Mouse (Mus musculus) right cerebral cortex, adult 18-20 months (tissue): ENCODE measurements around the gene Scarb1.

ENCODE experiments used
- DNase-seq: peaks from one replicate; pipeline ENCODE4 v3.0.0; 2022; ENCODE audit warnings: mixed read lengths

Scarb1 gene

GRCm38 (mm10) chr5:125330656-125331055 lies 10.2 kb downstream of the Scarb1 start:
- no peak for DNase-seq

GRCm38 (mm10) chr5:125330191-125330590 lies 10.7 kb downstream of the Scarb1 start:
- DNase-seq: no peak

- no peak for DNase-seq
These were observed 13.1 kb downstream of the Scarb1 start for GRCm38 (mm10) chr5:125327596-125328385.

- no peak for DNase-seq
These were observed 14.5 kb downstream of the Scarb1 start for GRCm38 (mm10) chr5:125326351-125326750.

- DNase-seq: peak; percentile 65
These were observed 15.0 kb downstream of the Scarb1 start for GRCm38 (mm10) chr5:125325931-125326330.

DNA sequence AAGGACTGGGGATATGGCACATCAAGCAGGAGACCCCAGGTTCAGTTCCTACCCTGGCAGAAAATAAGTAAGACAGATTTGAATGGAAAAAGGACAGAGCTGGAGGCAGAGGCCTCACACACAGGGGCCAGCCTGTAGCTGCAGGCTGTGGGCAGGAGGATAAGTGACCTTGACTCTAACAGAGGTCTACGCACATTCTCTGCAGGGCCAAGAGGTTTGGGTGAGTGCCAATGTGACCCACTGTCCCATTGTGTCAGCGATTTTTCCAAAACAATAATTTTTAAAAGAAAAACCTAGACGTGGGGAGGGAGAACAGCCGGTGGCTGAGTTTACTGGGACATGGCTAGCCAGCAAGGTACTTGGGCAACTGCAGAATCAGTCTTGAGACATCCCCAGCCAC lies 15.6 kb downstream of the Scarb1 start:
- no peak for DNase-seq

DNA sequence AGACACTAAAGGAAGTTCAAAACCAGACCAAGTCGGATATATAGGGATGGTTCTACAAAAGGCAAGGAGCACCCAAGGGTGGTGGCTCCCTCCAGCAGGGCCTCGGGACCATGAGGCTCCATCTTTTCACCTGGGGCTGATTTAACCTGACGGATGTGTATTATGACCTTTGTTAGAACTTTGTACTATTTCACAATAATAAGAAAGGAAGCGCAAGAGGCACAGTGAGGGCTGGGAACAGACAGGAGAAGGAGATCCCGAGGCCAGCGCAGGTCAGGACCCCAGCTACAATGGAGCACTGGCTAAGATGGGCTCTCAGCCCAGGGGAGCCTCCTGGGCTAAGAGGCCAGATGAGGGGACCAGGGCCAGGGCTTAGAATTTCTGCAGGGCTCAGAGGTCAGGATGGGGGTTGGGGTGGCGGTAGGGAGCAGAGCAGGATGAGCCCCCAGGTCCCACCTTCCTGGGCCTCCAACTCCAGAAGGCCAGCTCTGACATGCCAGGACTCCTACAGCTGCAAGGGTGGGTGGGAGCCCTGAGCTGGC lies 16.9 kb downstream of the Scarb1 start:
- no peak for DNase-seq

GRCm38 (mm10) chr5:125323128-125323527 lies 17.8 kb downstream of the Scarb1 start:
- DNase-seq: no peak

- peak; percentile 43 for DNase-seq
These were observed 19.1 kb downstream of the Scarb1 start for GRCm38 (mm10) chr5:125321836-125322235.

DNA sequence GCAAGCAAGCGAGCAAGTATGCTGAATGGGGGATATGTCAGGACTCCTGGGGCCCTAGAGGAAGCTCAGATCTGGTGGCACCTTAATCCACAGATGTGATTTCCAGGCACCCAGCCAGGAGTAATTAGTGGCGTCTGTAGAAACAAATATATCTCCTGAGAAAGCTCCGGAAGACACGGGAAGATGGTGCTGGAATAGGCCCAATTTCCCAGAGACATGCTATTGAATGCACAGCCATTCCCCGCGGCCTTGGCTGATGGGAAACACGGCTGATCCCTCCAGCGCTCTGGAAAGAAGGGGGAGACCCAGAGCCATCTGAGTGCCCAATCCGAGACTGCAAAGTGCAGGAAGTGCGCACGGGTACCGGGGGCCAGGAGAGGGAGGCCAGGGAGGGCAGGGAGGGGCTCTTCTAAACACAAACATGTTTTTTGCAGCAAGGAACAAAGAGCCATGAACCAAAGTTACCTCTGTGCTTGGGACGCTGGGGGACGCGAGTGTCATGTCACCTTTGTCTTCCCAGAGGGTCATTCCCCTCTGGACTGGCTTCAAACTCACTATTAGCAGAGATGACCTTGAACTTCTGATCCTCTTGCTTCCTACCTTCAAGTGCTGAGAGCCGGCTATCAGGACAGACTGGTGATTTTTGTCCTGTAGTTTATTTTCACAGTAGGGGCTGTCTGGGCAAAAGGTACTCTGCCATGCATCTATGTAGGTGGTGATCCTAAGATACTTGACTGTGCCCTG lies 21.7 kb downstream of the Scarb1 start:
- peak; percentile 40 for DNase-seq

DNA sequence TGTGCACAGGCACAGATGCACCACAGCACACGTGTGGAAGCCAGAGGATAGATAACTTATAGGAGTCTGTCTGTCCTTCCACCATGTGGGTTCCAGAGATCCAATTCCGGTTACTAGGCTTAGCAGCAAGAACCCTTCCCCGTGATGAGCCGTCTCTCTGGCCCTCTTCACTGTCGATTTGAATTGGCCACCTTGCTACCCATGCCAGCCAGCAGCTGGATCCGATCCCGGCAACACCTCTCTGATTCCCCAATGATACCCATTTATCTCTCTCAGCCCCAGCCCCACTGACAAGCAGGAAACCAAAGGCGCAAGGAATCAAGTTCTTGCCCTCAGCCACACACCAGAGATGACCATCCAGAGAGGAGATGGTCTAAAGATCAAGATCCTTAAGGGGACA lies 22.9 kb downstream of the Scarb1 start:
- no peak for DNase-seq

DNA sequence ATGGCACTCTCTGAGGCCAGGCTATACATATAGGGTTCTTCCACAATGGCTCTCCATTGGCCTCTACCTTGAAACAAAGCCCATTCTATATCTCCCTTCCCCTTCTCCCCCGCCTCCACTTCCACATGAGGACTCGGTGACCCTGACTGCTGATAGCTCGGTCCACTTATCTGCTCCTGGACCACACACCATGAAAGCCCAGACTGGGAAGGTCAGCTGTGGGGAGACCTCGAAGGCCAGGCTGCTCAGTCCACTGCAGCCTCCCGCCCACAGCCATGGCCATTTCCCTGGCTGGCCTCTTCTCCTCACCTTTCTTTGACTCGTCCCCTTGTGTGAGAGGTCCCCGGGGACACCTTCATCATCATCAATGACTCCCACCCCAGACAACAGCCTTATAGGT lies 23.6 kb downstream of the Scarb1 start:
- no peak for DNase-seq

DNA sequence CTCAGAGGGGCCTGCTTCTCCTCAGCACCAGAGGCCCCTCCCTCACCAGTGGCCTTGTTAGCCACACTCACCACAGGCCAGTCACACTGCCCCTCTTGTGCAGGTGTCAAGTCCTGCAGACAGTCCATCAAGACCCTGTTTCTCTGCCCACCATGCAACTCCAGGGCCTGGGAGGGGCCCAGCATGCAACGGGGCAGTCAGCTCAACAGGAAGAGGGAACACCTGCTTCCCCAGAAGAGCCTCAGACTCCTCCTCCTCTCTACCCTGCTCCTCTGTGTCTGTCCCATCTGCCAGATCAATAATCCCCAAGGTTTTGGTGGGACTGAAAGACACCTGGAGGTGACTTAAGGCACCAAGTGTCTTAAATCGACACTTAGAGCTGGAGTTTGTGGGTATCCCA lies 24.1 kb downstream of the Scarb1 start:
- DNase-seq: no peak

- no peak for DNase-seq
These were observed 25.8 kb downstream of the Scarb1 start for GRCm38 (mm10) chr5:125315110-125315509.

DNA sequence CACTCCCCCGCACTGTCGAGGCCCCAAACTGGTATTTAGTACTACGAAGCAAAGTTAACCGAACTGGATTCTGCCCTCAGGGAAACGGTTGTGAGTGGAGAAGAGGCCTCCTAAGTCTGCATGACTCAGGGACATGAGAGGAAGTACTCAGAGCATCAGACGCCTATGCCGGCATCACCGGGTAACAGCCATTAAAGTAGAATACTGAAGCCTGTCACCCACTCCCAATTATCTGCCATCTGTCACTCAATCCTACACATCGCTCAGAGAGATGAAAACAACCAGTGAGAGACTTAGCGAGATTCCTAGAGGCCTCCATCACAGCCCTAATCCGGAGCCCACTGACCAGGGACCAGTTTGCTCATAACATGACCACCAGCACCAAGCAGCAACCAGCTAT lies 26.9 kb downstream of the Scarb1 start:
- no peak for DNase-seq

DNA sequence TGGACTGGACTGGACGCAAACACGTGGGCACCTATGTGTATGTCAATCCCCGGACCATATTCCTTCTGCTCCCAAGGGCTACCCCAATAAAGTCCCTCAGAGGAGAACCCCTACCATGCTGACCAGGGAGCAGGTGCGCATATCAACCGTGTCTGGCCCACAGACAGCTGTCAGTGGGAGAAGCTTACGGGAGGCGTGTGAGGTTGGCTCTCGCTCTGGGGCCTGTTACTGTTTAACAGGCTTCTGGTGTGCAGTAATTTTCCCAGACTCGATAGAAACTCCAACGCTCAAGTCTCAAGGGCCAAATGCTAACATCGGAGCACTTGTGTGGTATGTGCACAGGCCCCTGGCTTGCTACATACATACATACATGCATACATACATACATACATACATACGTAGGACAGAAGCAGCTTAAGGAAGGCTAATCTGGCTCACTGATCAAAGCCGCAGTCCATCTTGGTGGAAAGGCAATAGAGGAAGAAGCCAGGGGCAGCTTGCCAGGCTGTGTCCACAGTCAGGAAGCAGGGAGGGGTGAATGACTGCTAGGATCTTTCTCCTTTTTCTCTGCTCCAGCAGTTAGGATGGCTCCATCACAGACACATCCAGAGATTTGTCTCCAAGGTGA lies 27.8 kb downstream of the Scarb1 start:
- DNase-seq: no peak

DNA sequence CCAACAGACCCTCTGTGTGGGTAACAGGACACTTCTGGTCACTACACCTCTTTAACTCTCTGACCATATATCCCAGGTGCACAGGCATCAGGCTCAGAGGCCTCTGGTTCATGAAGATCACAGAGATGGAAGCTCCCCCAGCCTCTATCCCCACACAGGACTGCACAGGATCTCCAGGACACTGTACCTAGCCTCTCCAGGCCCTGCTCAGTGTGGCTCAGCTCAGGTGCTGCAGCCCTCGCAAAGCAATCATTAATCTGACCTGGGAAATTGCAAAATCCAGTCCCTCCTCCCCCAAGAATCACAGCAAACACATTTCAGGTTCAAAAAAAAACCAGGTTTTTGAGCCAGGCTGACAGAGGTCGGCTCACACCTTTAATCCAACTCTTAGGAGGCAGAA lies 29.9 kb downstream of the Scarb1 start:
- DNase-seq: no peak

- no peak for DNase-seq
These were observed 31.7 kb downstream of the Scarb1 start for GRCm38 (mm10) chr5:125309193-125309592.

DNA sequence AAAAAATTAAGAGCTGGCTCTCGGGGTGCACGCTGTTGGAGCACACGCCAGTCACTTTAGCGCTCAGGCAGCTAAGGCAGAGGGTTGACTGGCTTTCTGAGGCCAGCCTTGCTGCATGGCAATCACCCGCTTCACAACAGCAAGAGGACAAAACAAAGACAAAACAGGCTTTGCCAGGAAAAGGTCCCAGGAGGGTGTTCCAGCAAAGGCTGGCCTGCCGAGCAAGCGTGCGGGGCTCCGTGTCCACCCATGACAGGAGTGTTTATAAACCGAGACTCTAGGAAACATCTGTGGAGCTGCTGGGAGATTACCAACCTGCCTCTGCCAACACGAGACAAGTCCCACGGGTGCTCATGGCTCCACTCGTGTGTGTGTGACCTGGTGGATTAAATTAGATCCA lies 34.1 kb downstream of the Scarb1 start:
- DNase-seq: no peak

- DNase-seq: no peak
These were observed 34.5 kb downstream of the Scarb1 start for GRCm38 (mm10) chr5:125306372-125306771.

DNA sequence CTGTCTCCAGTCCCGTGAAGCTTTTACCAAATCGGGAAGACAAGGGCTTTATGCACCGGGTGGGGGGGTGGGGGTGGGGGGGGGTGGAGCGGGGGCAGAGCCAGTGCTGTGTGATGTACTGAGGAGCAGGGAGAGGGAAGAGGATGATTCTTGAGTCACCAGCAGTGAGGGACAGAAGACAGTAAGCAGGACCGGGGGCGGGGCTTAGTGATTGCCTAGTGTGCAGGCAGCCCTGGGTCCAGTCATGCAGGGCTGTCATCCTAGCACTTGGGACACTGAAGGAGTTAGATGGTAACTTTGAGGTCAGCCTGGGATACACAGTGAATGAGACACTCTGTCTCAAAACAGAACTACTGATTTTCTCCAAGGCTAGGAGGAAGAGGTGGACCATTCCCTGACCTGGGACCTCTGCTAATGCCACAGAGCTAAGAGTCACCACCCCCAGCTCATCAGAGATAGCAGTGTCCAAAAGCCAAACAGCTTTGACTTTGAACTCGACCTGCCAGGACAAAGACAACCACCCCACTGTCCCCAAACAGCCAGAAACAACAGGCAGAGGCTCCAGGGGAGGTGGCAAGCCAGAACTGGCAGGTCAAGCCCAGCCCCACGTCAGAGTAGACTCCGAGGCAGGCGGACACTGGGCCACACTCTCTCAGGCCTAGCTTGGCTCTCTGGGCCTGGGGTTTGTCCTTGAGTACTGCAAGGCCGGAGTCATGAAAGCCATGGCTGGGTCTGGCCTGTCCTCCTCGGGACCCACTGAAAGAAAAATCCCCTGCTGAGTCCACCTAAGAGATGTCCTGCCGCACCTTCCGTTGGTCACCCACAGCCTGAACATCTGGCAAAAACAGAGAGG lies 35.4 kb downstream of the Scarb1 start:
- peak; percentile 32 for DNase-seq

DNA sequence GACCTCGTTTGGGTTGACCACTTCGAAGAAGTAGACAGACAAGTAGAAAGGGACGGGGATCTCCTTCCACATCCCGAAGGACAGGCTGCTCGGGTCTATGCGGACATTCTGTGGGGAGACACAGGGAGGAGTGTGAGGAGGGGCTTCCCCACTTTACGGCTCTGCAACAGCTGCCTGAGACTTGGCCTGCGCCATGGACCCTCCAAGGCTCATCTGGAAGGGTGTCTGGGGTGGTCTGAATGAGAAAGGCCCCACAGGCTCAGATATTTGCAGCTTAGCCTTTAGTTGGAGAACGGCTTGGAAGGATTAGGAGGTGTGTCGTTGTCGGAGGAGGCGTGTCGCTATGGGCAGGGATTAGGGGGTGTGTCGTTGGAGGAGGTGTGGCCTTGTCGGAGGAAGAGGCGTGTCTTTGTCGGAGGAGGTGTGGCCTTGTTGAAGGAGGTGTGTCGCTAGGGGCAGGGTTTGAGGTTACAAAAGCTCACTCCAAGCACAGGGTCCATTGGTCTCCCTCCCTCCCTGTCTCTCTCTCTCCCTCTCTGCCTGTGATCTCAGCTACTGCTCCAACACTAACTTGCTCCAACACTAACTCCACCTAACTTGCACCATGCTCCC lies 36.5 kb downstream of the Scarb1 start:
- no peak for DNase-seq
